8 mouse cellular contexts compared by ENCODE assay signal in the genomic region with DNA sequence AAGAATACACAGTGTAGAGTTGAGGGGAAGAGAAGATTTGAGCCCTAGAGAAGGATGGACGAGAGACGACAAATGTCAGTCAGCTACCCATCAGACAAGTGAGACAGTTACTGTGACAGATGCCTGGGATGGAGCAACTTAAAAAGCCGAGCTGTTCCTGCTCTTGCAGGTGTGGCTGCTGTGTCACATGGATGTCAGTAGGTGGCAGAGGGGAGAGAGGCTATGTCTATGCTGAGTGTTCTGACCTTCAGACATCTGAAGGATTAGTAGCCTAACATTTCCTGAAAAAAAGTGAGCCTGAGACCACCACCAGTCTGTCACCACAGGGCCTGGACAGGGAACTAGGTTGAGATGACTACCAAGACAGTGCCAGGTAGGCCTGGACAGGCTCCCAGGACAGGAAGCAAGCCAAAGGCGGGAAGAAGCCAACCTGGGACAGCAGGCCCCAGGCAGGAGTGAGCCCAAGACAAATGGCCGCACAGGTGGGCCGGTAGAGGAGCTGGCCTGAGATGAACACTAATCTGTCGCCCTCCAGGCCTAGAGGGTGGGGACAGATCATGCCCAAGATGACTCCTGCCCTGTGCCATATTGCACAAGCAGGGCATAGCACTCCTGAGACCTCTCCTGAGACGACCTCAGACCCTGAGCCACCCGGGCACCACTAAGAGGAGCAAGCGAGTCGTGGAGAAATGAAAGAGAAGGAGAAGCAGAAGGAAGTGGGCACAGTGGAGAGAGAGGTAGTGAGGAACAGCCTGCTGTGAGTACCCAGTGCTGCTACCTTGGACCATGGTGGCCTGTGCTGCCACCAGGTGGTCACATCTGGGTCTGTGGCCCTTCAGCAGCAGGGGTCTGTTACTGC. TPM values are rescaled to one million over a fixed set of nuclear protein-coding genes. Genes with fewer than 3 reads are reported as not detected.
DNase-seq lines count a peak whose midpoint lies in the region; ATAC-seq lines count a peak whose summit lies in the region.

No protein-coding gene starts in this region.

- no peak overlapping the region for H3K9ac ChIP-seq in lung, embryonic 16.5 days (ENCODE audit: low read length)
- H3K9ac ChIP-seq in heart, embryonic 14.5 days (ENCODE audit: low read length): no peak overlapping the region
- peak overlapping the region; percentile 49; the same call in 1 of the 2 replicates for H3K9ac ChIP-seq in liver, embryonic 15.5 days

- H3K4me1 ChIP-seq in lung, embryonic 16.5 days (replicated peaks; ENCODE audit: control insufficient read depth, insufficient read depth, low read length): no peaks in the 10 kb centered on the region
- H3K4me1 ChIP-seq in heart, embryonic 14.5 days (ENCODE audit: control insufficient read depth in 2 of 2, insufficient read depth in 2 of 2, low read length in 2 of 2): no peaks in the 10 kb centered on the region; a peak in 1 of 4 replicates
- H3K4me1 ChIP-seq in liver, embryonic 15.5 days (replicated peaks): peaks cover 66% of the 10 kb centered on the region

- DNase-seq in lung, postnatal 4 days: no peak
- peak; percentile 91 for DNase-seq in cerebellum, adult 9-10 months
- DNase-seq in thymus, postnatal 36 days: peak; percentile 45 to 50
- DNase-seq in left cerebral cortex, postnatal 36 days (ENCODE audit: low spot score in 2 of 2): no peak
- DNase-seq in lung, postnatal 36 days: no peak

- no peak overlapping the region for H3K4me2 ChIP-seq in lung, embryonic 16.5 days (ENCODE audit: low read depth, low read length)
- H3K4me2 ChIP-seq in heart, embryonic 14.5 days (ENCODE audit: low read length): no peak overlapping the region
- H3K4me2 ChIP-seq in liver, embryonic 15.5 days: peak overlapping the region; percentile 62

- no peak overlapping the region for H3K4me3 ChIP-seq in lung, embryonic 16.5 days (ENCODE audit: low read length)
- H3K4me3 ChIP-seq in heart, embryonic 14.5 days (ENCODE audit: control insufficient read depth in 1 of 2, insufficient read depth in 1 of 2, low read depth in 1 of 2, low read length in 2 of 2): no peak overlapping the region
- no peak overlapping the region for H3K4me3 ChIP-seq in liver, embryonic 15.5 days (replicated peaks)

- H3K9me3 ChIP-seq in lung, embryonic 16.5 days (ENCODE audit: control insufficient read depth, low read length): no peaks in the 10 kb centered on the region
- H3K9me3 ChIP-seq in heart, embryonic 14.5 days (ENCODE audit: control insufficient read depth, low read length): no peaks in the 10 kb centered on the region
- no peaks in the 10 kb centered on the region for H3K9me3 ChIP-seq in liver, embryonic 15.5 days (replicated peaks)

- H3K36me3 ChIP-seq in lung, embryonic 16.5 days (ENCODE audit: control insufficient read depth, insufficient read depth, low read length): no peaks in the 10 kb centered on the region
- H3K36me3 ChIP-seq in heart, embryonic 14.5 days (ENCODE audit: control insufficient read depth, insufficient read depth, low read length): no peaks in the 10 kb centered on the region
- no peaks in the 10 kb centered on the region for H3K36me3 ChIP-seq in liver, embryonic 15.5 days (replicated peaks)

- 72% methylated on average over 11 of the region's 11 CpGs for whole genome bisulfite sequencing in lung, embryonic 16.5 days
- 71% methylated on average over 11 of the region's 11 CpGs for WGBS in heart, embryonic 14.5 days
- 45% methylated on average over 11 of the region's 11 CpGs for WGBS in liver, embryonic 15.5 days (ENCODE audit: insufficient replicate concordance)

- intact Hi-C loops in left cerebral cortex, postnatal 36 days (cut with DNase I): no loop called here

- peak; percentile 63; the same call in 1 of the 2 replicates for ATAC-seq in lung, embryonic 16.5 days (ENCODE audit: low read depth)
- ATAC-seq in heart, embryonic 14.5 days (ENCODE audit: insufficient number of reproducible peaks, insufficient read depth, low FRiP score, low read depth): peak; percentile 37; the same call in 1 of the 2 replicates
- ATAC-seq in liver, embryonic 15.5 days (ENCODE audit: insufficient read depth): peak; percentile 87

- no peak overlapping the region for H3K27ac ChIP-seq in lung, embryonic 16.5 days (ENCODE audit: low read length)
- H3K27ac ChIP-seq in heart, embryonic 14.5 days (replicated peaks in 1 of 2; ENCODE audit: control insufficient read depth in 1 of 2, insufficient read depth in 1 of 2, low read depth in 2 of 2, low read length in 2 of 2): no peak overlapping the region
- peak overlapping the region; percentile 88 for H3K27ac ChIP-seq in liver, embryonic 15.5 days (replicated peaks)

- no peaks in the 10 kb centered on the region for H3K27me3 ChIP-seq in lung, embryonic 16.5 days (ENCODE audit: control insufficient read depth, insufficient read depth, low read depth, low read length)
- H3K27me3 ChIP-seq in heart, embryonic 14.5 days (ENCODE audit: control insufficient read depth, insufficient read depth, low read length): no peaks in the 10 kb centered on the region
- H3K27me3 ChIP-seq in liver, embryonic 15.5 days: no peaks in the 10 kb centered on the region

RNA-seq across cellular contexts. Expression of gene Asb17, which starts 12.8 kb away (rescaled TPM):
- polyA plus RNA-seq in lung, embryonic 16.5 days (2015; fragmentation: Nextera tagmentation; extraction: Ambion mirVana): 0.09 TPM in 1 of 2 replicates, not detected in the other
- 0.30 and 0.41 TPM in 2 replicates for polyA plus RNA-seq in heart, embryonic 14.5 days (2014; fragmentation: Nextera tagmentation; extraction: Ambion mirVana)
- polyA plus RNA-seq in liver, embryonic 15.5 days (2015; fragmentation: Nextera tagmentation; extraction: Ambion mirVana): 2.6 and 3.0 TPM in 2 replicates
- not detected for total RNA-seq in left cerebral cortex, postnatal 36 days (2021)

Comparison
In these comparisons a context has a peak if more than half of its experiments do, and no peak if none do; other contexts are left out.
1. ATAC-seq: peak in every context shown above with its lines; median percentile 87 in liver, embryonic 15.5 days; 63 in lung, embryonic 16.5 days; 37 in heart, embryonic 14.5 days.
2. DNase-seq: peak in cerebellum, adult 9-10 months (single experiment) and thymus, postnatal 36 days (2 of 2); none in lung, postnatal 4 days (0 of 2), left cerebral cortex, postnatal 36 days (0 of 2) and lung, postnatal 36 days (single experiment).